Mouse (Mus musculus) forebrain, embryonic 11.5 days (tissue): Measurements from ENCODE around the gene Ccna2. TPM values are rescaled to one million over a fixed set of nuclear protein-coding genes. Genes with fewer than 3 reads are reported as not detected.

Experiments used
- ATAC-seq: fragments of 200-750 bp; cut with Nextera tagmentation; replicated peaks from 2 replicates; pipeline ENCODE4 v1.8.0; 2017; ENCODE audit warnings: moderate TSS enrichment; ENCODE audit not compliant: low FRiP score
- DNase-seq: peaks from one replicate; pipeline ENCODE4 v3.0.0-alpha.2; 2017; ENCODE audit warnings: low spot score
- H3K27ac ChIP-seq: fragments of 300-500 bp; sonication (generic); 2 replicates; pipeline ENCODE4 v1.5.1; 2014; ENCODE audit warnings: low read depth, low read length
- H3K27me3 ChIP-seq: fragments of 300-500 bp; sonication (generic); 2 replicates; pipeline ENCODE4 v1.6.1; 2014; ENCODE audit warnings: mild to moderate bottlenecking, low read length, mixed read lengths; ENCODE audit not compliant: control insufficient read depth, insufficient read depth
- H3K36me3 ChIP-seq: fragments of 300-500 bp; sonication (generic); 2 replicates; pipeline ENCODE4 v1.6.1; 2014; ENCODE audit warnings: mild to moderate bottlenecking, low read length, moderate library complexity, mixed read lengths; ENCODE audit not compliant: control insufficient read depth, insufficient read depth
- H3K4me1 ChIP-seq: fragments of 300-500 bp; sonication (generic); replicated peaks from 2 replicates; pipeline ENCODE4 v1.6.1; 2014; ENCODE audit warnings: low read length, mixed read lengths; ENCODE audit not compliant: control insufficient read depth, insufficient read depth
- H3K4me2 ChIP-seq: fragments of 300-500 bp; sonication (generic); 2 replicates; pipeline ENCODE4 v1.6.1; 2014; ENCODE audit warnings: low read depth, mild to moderate bottlenecking, low read length, moderate library complexity, mixed read lengths; ENCODE audit not compliant: severe bottlenecking
- H3K4me3 ChIP-seq: fragments of 300-500 bp; sonication (generic); 2 replicates; pipeline ENCODE4 v1.5.1; 2014; ENCODE audit warnings: low read depth, low read length
- H3K9ac ChIP-seq: fragments of 300-500 bp; sonication (generic); 2 replicates; pipeline ENCODE4 v1.6.1; 2014; ENCODE audit warnings: low read length
- H3K9me3 ChIP-seq: fragments of 300-500 bp; sonication (generic); 2 replicates; pipeline ENCODE4 v1.6.1; 2016; ENCODE audit warnings: low read length, mixed read lengths; ENCODE audit not compliant: control insufficient read depth
- WGBS: fragments of 180-500 bp; shearing (Covaris S2); extraction: QIAGEN DNeasy Blood & Tissue Kit; methylation state at CpG from one replicate; pipeline ENCODE4 v1.1.7; 2014; 5-methylcytosine and 5-hydroxymethylcytosine counted together
- polyA plus RNA-seq: library from polyadenylated mRNA; unstranded; fragments of >200 nt; fragmentation: Nextera tagmentation; extraction: Ambion mirVana; gene quantifications from 2 replicates; pipeline ENCODE4 v1.2.1, GENCODE M21; 2014

Ccna2 gene
- polyA plus RNA-seq, 1 experiment from 2014 or later, result 333 TPM

DNA sequence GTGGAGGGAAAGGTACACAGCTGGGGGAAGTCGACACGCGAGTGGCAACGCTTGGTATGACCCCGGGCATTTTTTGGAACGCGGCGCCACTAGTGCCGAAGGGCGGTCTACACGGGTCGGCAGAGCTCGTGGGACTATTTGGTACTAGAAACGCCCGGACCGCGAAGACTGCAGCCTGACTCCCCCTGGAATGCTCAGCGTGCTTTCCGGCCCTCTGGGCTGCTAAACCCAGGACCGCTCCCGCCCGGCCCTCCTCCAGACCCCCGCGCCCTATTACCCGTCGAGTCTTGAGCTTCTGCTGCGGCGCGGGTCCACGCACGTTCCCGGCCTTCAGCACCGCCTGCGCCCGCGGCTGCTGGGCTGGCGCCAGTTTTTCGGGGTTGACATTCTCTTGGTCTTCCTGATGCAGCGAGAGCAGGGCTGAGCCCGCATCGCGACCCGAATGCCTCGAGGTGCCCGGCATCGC lies 556 bp downstream of the Ccna2 start:
- under 1% methylated on average over 46 of the region's 46 CpGs for WGBS
- H3K4me3 ChIP-seq, result peak overlapping the region; percentile 87
- no peak for DNase-seq

DNA sequence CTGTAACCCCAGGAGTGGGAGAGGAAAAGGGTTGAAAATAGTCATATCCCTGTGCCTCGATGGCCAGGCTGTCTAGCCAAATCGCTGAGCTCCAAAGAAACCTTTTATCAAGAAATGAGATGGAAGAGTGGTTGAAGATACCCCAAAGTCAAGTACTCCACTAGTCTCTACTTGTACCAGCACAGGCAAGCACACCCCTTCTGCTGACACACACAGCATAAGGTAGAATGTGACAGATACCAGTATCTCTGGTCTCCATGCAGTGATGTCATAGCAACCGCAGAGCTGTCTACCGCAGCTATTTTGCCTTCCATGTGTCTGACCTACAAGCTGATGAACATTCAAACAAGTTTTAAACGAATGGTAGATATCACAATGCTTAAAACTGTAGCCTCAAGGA lies 2.1 kb downstream of the Ccna2 start:
- no peaks in the 10 kb centered on the region for H3K9me3 ChIP-seq
- no peak for ATAC-seq
- H3K4me3 ChIP-seq, result peak overlapping the region; percentile 87
- 91% methylated on average over 5 of the region's 5 CpGs for WGBS
- no peaks in the 10 kb centered on the region for H3K27me3 ChIP-seq
- peaks cover 20% of the 10 kb centered on the region for H3K36me3 ChIP-seq
- H3K4me1 ChIP-seq, result peaks cover 9% of the 10 kb centered on the region; the same call in 1 of the 2 replicates
- peak overlapping the region; percentile 78 for H3K4me2 ChIP-seq
- peak overlapping the region; percentile 95 for H3K9ac ChIP-seq
- no peak for DNase-seq
- H3K27ac ChIP-seq, result no peak overlapping the region

More for the DNA sequence above, 556 bp downstream of the Ccna2 start:
- Histone ChIP-seq H3K36me3 (peaks cover 19% of the 10 kb centered on the region), H3K9me3 (no peaks in the 10 kb centered on the region), H3K4me1 (peaks cover 9% of the 10 kb centered on the region; the same call in 1 of the 2 replicates), H3K4me2 (peak overlapping the region; percentile 78), H3K9ac (peak overlapping the region; percentile 95), H3K27me3 (no peaks in the 10 kb centered on the region), H3K27ac (peak overlapping the region; percentile 76)
- no peak; the same call in none of the 2 replicates for ATAC-seq

DNA sequence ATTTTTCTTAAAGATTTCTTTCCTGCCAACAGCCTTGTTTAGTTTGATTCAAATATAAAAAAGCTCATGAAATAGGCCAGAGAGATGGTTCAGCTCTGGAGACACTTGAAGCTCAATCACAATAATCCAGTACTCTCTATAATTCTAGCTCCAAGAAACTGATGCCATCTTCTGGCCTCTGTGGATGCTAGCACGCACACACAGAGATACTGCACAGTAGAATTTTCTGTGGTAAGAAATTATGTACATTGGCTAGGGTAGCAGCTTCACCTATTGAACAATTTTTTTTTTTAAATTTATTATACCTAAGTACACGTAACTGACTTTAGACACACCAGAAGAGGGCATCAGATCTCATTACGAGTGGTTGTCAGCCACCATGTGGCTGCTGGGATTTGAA lies 8.3 kb downstream of the Ccna2 start:
- no peaks in the 10 kb centered on the region for H3K9me3 ChIP-seq
- ATAC-seq (no peak), DNase-seq (no peak)
- H3K27me3 ChIP-seq, result no peaks in the 10 kb centered on the region
- no peak overlapping the region for H3K27ac ChIP-seq
- H3K4me3 ChIP-seq, result no peak overlapping the region
- 95% methylated on average over 3 of the region's 3 CpGs for WGBS
- no peak overlapping the region for H3K4me2 ChIP-seq
- H3K9ac ChIP-seq, result no peak overlapping the region
- no peaks in the 10 kb centered on the region for H3K4me1 ChIP-seq
- H3K36me3 ChIP-seq, result peaks cover 16% of the 10 kb centered on the region

DNA sequence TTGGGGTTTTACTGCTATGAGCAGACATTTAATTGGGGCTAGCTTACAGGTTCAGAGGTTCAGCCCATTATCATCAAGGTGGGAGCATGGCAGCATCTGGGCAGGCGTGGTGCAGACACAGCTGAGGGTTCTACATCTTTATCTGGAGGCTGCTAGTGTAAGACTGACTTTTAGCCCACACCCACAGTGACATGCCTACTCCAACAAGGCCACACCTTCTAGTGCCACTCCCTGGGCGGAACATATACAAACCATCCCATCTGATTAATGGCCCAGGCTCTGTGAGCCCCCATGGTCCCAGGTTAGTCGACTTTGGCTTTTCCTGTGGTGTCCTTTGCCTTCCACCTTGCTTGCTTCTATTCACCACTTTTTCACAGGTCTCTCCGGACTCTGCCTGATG lies 12.3 kb downstream of the Ccna2 start:
- H3K9me3 ChIP-seq, result no peaks in the 10 kb centered on the region
- peaks cover 13% of the 10 kb centered on the region for H3K36me3 ChIP-seq
- H3K4me2 ChIP-seq, result no peak overlapping the region
- no peak overlapping the region for H3K9ac ChIP-seq
- no peak overlapping the region for H3K4me3 ChIP-seq
- no peak overlapping the region for H3K27ac ChIP-seq
- WGBS, result 82% methylated on average over 4 of the region's 4 CpGs
- H3K4me1 ChIP-seq, result no peaks in the 10 kb centered on the region
- DNase-seq, result no peak
- H3K27me3 ChIP-seq, result no peaks in the 10 kb centered on the region
- no peak for ATAC-seq

DNA sequence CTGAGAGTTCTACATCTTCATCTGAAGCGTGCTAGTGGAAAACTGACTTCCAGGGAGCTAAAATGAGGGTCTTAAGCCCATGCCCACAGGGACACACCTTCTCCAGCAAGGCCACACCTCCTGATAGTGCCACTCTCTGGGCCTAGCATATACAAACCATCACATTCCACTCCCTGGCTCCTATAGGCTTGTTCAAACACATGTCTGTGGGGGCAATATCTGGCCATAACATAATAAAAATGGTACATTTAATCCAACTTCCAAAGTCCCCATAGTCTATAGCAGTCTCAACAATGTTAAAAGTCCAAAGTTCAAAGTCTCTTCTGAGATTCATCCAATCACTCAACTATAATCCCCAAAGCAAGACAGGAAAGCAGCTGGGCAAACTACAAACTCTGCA lies 14.3 kb downstream of the Ccna2 start:
- H3K9me3 ChIP-seq, result no peaks in the 10 kb centered on the region

DNA sequence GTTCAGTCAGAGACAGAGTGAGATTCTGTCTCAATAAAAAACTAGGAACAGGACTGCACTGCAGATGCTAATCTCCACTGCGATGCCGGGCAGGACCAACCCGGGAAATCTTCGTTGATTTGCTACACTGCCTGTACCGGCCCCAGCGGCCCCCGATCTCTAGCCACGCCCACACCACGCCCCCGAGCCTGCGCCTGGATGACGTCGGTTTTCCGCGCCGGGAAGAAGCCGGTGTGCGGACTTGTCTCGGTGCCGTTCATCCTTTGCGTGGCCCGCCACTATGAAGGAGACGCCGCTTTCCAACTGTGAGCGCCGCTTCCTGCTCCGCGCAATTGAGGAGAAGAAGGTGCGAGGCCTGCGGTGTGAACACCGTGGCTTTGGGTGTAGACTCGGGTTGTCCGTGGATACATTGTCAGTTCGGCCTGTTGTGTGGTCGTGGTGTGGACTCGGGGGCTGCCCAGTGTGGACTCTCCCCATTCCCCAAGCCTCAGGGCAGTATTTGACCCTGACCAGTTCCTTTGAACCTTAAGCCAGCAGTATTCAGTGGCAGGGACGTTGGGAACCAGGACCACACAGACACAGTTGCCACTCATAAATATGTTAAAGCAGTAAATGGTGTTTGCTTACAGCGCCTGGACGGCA lies 19.4 kb downstream of the Ccna2 start, which contains the start of gene Exosc9:
Exosc9 (plus strand) TSS at position 201 of the 642 bp plus-strand sequence.
- H3K4me3 ChIP-seq, result peak within 1 kb of the TSS; percentile 61
- DNase-seq, result peak; percentile 97
- peak; percentile 94 for ATAC-seq
- H3K4me2 ChIP-seq, result peak within 1 kb of the TSS; percentile 76
- peak within 1 kb of the TSS; percentile 67 for H3K9ac ChIP-seq
- peaks cover 3% of the 10 kb centered on the region for H3K4me1 ChIP-seq
- under 1% methylated on average over 39 of the region's 39 CpGs for WGBS
- H3K9me3 ChIP-seq, result no peaks in the 10 kb centered on the region
- H3K36me3 ChIP-seq, result peaks cover 13% of the 10 kb centered on the region
- H3K27me3 ChIP-seq, result no peaks in the 10 kb centered on the region
- peak within 1 kb of the TSS; percentile 89 for H3K27ac ChIP-seq

More for the DNA sequence above, 14.3 kb downstream of the Ccna2 start:
- peaks cover 13% of the 10 kb centered on the region for H3K36me3 ChIP-seq
- no peak overlapping the region for H3K27ac ChIP-seq
- no peaks in the 10 kb centered on the region for H3K4me1 ChIP-seq
- no peak for DNase-seq
- no peak overlapping the region for H3K4me2 ChIP-seq
- ATAC-seq, result no peak
- H3K4me3 ChIP-seq, result no peak overlapping the region
- WGBS, result 93% methylated on average over 1 of the region's 1 CpGs
- no peaks in the 10 kb centered on the region for H3K27me3 ChIP-seq
- H3K9ac ChIP-seq, result no peak overlapping the region

DNA sequence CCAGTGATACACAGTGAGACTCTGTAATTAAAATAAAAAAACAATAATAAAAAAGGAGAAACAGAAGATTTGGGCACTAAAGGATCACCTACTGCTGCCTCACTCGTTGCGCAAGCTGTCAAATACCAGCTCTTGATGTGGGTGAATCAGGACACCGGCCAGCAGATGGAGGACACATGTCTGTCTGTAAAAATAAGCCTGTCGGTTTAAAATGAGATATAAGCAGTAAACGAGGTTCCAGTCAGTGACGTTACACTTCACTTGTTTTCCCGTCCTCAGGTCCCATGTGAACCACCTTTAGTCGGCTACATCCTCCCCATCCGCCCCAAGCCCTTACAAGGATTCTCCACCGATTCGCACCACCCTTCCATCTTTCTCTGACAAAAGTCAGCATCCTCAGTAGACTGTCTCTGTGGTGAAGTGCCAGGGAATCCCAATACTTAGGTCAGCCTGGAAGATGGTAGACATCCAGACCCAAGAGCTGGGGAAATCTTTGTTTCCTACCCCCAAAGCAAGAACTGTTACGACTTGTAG lies 20.0 kb downstream of the Ccna2 start:
- Histone ChIP-seq H3K9me3 (no peaks in the 10 kb centered on the region), H3K9ac (peak overlapping the region; percentile 67), H3K36me3 (peaks cover 8% of the 10 kb centered on the region), H3K4me1 (peaks cover 3% of the 10 kb centered on the region), H3K4me3 (peak overlapping the region; percentile 61), H3K27ac (peak overlapping the region; percentile 89), H3K4me2 (peak overlapping the region; percentile 76), H3K27me3 (no peaks in the 10 kb centered on the region)
- DNase-seq, result no peak
- ATAC-seq, result peak; percentile 40
- 19% methylated on average over 12 of the region's 12 CpGs for WGBS

DNA sequence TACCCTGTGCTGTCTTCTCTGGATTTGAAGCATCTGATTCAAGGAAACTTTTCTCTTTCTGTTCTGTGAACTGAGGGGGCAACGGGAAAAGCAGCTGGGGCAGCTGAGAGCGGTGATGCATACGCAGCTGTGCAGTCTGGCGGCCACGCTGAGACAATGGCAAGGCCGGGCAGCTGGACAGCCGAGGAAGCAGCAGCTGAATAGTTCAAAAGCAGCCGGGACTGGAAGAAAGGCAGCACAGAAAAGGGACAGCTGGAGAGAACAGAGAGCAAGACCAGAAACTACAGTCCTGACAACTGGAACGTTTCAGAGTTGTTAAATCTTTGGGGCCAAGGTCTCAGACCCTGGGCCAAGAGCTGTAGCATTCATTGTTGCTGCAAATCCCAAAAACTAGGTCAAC lies 20.6 kb downstream of the Ccna2 start:
- Histone ChIP-seq H3K4me1 (peaks cover 3% of the 10 kb centered on the region), H3K4me2 (peak overlapping the region; percentile 76), H3K4me3 (peak overlapping the region; percentile 61; the same call in 1 of the 2 replicates), H3K27me3 (no peaks in the 10 kb centered on the region), H3K27ac (peak overlapping the region; percentile 89), H3K9ac (peak overlapping the region; percentile 67), H3K9me3 (no peaks in the 10 kb centered on the region), H3K36me3 (peaks cover 8% of the 10 kb centered on the region)
- DNase-seq (peak; percentile 71), ATAC-seq (peak; percentile 55)
- 7% methylated on average over 9 of the region's 9 CpGs for WGBS
